Comparison of ENCODE assay signal across 9 mouse cellular contexts in the genomic region with DNA sequence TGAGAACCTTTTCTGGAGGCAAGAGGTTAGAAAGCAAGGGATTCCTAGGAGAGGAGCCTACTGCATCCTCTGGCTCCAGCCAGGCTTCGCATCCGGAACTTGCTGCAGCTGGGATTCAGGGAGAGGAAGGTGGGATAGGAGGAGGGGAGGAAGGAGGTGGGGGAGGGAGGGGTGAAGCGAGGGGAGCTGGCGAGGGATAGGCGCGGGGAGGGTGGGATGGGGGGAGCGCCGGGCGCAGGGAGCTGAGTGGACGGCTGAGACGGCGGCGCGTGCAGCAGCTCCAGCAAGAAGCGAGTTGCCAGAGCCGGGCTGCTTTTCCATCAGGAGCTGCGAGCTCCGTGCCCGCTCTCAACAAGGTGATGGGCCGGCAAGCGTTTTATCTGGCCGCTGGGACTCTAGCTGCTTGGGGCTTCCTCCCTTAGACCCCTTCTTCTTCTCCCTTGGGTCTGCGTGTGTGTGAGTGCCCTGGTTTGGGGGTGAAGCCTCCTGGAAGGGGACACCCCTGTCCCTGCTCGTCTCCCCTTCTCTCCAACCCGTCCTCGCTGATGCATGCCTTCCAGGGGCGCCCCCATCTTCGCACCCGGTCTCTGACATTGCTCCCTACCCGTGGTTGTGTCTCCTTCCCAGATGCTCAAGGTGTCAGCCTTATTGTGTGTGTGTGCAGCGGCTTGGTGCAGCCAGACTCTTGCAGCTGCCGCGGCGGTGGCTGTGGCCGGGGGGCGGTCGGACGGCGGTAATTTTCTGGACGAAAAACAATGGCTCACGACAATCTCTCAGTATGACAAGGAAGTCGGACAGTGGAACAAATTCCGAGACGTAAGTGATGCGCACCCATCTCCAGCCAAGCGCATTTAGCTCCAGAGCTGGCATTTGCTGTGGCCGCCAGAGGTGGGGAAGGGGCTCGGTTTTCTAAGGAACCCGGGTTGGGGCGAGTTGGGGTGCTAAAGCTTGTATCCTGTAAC. TPM values are rescaled to one million over a fixed set of nuclear protein-coding genes. Genes with fewer than 3 reads are reported as not detected.
DNase-seq lines count a peak whose midpoint lies in the region; ATAC-seq lines count a peak whose summit lies in the region.
"Had no signal": no experiment of that assay in that cellular context is flagged by ENCODE, and none has a peak within 500 bp of the region (broad histone marks: within the 10 kb centered on the region; RNA-seq: fewer than 3 reads in every experiment).

No protein-coding gene starts in this region.

- peak overlapping the region; percentile 50 for H3K4me3 ChIP-seq in intestine, embryonic 14.5 days (ENCODE audit: low read depth, low read length)
- H3K4me3 ChIP-seq in limb, embryonic 15.5 days, result peak overlapping the region; percentile 50

- H3K4me2 ChIP-seq in intestine, embryonic 14.5 days (ENCODE audit: low read length), result peak overlapping the region; percentile 97
- peak overlapping the region; percentile 88 for H3K4me2 ChIP-seq in limb, embryonic 15.5 days

- DNase-seq in adrenal gland, postnatal 10 days, result peak; percentile 4
- DNase-seq in adrenal gland, postnatal 4 days (ENCODE audit: low spot score in 2 of 2), result no peak
- peak; percentile 5 for DNase-seq in thymus, postnatal 4 days
- no peak for DNase-seq in thymus, postnatal 25 days
- peak; percentile 75 for DNase-seq in intestine, embryonic 14.5 days (ENCODE audit: low spot score)
- DNase-seq in right cerebral cortex, adult 2 months (ENCODE audit: low spot score in 2 of 2), result peak; percentile 49 to 50
- no peak for DNase-seq in thymus, adult 18-20 months

- no peak overlapping the region for H3K27ac ChIP-seq in intestine, embryonic 14.5 days (ENCODE audit: low read depth)
- no peak overlapping the region for H3K27ac ChIP-seq in limb, embryonic 15.5 days

- H3K27me3 ChIP-seq in intestine, embryonic 14.5 days (replicated peaks; ENCODE audit: control insufficient read depth, insufficient read depth, low read length), result peaks cover 5% of the 10 kb centered on the region
- no peaks in the 10 kb centered on the region for H3K27me3 ChIP-seq in limb, embryonic 15.5 days

- peak overlapping the region; percentile 42 for H3K9ac ChIP-seq in intestine, embryonic 14.5 days (ENCODE audit: low read length)
- peak overlapping the region; percentile 31; the same call in 1 of the 2 replicates for H3K9ac ChIP-seq in limb, embryonic 15.5 days

- no peaks in the 10 kb centered on the region for H3K36me3 ChIP-seq in intestine, embryonic 14.5 days (ENCODE audit: control insufficient read depth, insufficient read depth, low read length)
- no peaks in the 10 kb centered on the region for H3K36me3 ChIP-seq in limb, embryonic 15.5 days

- H3K4me1 ChIP-seq in intestine, embryonic 14.5 days (replicated peaks; ENCODE audit: control insufficient read depth, insufficient read depth, low read length), result no peaks in the 10 kb centered on the region; the same call in 1 of the 2 replicates
- H3K4me1 ChIP-seq in limb, embryonic 15.5 days, result peaks cover 12% of the 10 kb centered on the region; the same call in 1 of the 2 replicates

- ATAC-seq in intestine, embryonic 14.5 days (replicated peaks; ENCODE audit: low FRiP score, low TSS enrichment, low read depth), result peak; percentile 71
- ATAC-seq in limb, embryonic 15.5 days (ENCODE audit: insufficient number of reproducible peaks, low FRiP score, low TSS enrichment, low read depth), result 0 out of 2 replicates have a peak, but pooled peaks have one; percentile 48

- H3K9me3 ChIP-seq in intestine, embryonic 14.5 days (ENCODE audit: control insufficient read depth, low read length), result no peaks in the 10 kb centered on the region
- no peaks in the 10 kb centered on the region for H3K9me3 ChIP-seq in limb, embryonic 15.5 days

- WGBS in intestine, embryonic 14.5 days, result under 1% methylated on average over 50 of the region's 50 CpGs
- WGBS in limb, embryonic 15.5 days, result under 1% methylated on average over 49 of the region's 50 CpGs

RNA-seq across cellular contexts. Expression of a gene that starts 0.6 kb away (rescaled TPM):
- 1 to 10 TPM; 4.9 to 7.8 TPM for total RNA-seq in adrenal gland, postnatal 10 days (2021)
- 10 to 100 TPM; 10.0 to 12.4 TPM for total RNA-seq in adrenal gland, postnatal 4 days (2021)
- 16.8 and 18.4 TPM in 2 replicates for polyA plus RNA-seq in intestine, embryonic 14.5 days (2014; fragmentation: Nextera tagmentation; extraction: Ambion mirVana)
- 10.5 and 12.4 TPM in 2 replicates for polyA plus RNA-seq in limb, embryonic 15.5 days (2015; fragmentation: Nextera tagmentation; extraction: Ambion mirVana)
- total RNA-seq: common myeloid progenitor, adult 5-6 weeks had no signal

Comparison
In these comparisons a context has a peak if more than half of its experiments do, and no peak if none do; other contexts are left out.
1. DNase-seq: peak in adrenal gland, postnatal 10 days (single experiment), thymus, postnatal 4 days (single experiment), intestine, embryonic 14.5 days (single experiment) and right cerebral cortex, adult 2 months (2 of 2); none in adrenal gland, postnatal 4 days (0 of 2), thymus, postnatal 25 days (single experiment) and thymus, adult 18-20 months (0 of 2).